Mouse (Mus musculus) liver, postnatal 0 days (tissue): ENCODE data around the gene Hist1h3a.

Experiments used
- CTCF ChIP-seq: sonication (generic); IDR thresholded peaks from 2 replicates; pipeline ENCODE4 v1.5.1; 2016; ENCODE audit warnings: antibody characterized with exemption, low read depth
- EP300 ChIP-seq: IDR thresholded peaks from 2 replicates; pipeline ENCODE4 v1.6.1; 2016; ENCODE audit warnings: antibody characterized with exemption, low read depth, mild to moderate bottlenecking

DNA sequence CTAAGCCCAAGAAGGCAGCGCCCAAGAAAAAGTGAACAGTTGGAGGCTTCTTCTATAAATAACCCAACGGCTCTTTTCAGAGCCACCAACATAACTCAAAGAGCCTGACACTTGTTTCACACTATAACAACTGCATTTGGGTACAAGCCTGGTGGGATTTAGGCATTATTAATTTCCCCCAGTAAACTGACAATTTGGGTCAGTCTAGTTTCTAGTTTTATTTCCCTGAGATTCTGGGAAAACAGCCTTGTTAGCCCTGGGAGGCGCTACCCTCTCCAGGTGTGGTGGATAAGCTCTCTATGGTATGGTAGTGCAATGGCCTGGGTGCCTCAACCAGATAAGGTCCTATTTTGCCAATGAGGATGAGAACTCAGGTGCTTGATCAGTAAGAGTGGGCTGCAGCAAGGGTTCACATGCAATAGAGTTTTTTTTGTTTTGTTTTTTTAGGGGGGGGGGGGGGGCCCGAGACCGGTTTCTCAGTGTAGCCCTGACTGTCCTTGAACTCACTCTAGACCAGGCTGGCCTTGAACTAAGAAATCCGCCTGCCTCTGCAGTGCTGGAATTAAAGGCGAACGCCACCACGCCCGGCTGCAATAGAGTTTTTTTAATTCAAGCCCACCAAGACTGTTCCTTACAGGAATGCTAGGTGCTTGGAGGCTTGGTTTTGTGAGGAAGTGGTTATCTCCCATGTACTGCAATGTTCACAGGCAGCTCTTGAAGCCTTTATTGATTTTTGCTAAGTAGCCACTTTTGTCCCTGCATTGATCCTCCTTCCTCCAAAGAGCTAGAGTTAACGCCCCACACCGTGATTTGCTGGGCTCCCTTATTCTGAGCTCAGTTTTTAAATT lies 2.4 kb upstream of the Hist1h3a start:
- TF ChIP-seq EP300, result peak; percentile 55
- no peak for TF ChIP-seq CTCF
